Mouse (Mus musculus) spleen, adult 2 months (tissue): ENCODE data around the gene Il1f6. TPM values are rescaled to one million over a fixed set of nuclear protein-coding genes. Genes with fewer than 3 reads are reported as not detected.

ENCODE experiments used
- DNase-seq, 2 experiments: peaks; one replicate each; pipeline versions ENCODE4 v3.0.0 to v3.0.0-alpha.2; 2012 to 2021; ENCODE audit warnings: low spot score in 2 of 2, low read depth in 1 of 2
- H3K27ac ChIP-seq: fragments of 200-500 bp; 2 replicates; pipeline ENCODE4 v1.5.1; 2012; ENCODE audit warnings: low read length, inconsistent platforms; ENCODE audit not compliant: insufficient read depth
- H3K27me3 ChIP-seq: fragments of 200-500 bp; 2 replicates; pipeline ENCODE4 v1.6.1; 2012; ENCODE audit warnings: mild to moderate bottlenecking, moderate library complexity, low read length, inconsistent platforms; ENCODE audit not compliant: control insufficient read depth, insufficient read depth
- H3K36me3 ChIP-seq: fragments of 200-500 bp; 2 replicates; pipeline ENCODE4 v1.6.1; 2012; ENCODE audit warnings: mild to moderate bottlenecking, low read length, inconsistent platforms; ENCODE audit not compliant: control insufficient read depth, insufficient read depth
- H3K4me1 ChIP-seq: fragments of 200-500 bp; 2 replicates; pipeline ENCODE4 v1.6.1; 2011; ENCODE audit warnings: inconsistent platforms; ENCODE audit not compliant: control insufficient read depth, insufficient read depth, insufficient read length
- H3K4me3 ChIP-seq: fragments of 200-500 bp; 2 replicates; pipeline ENCODE4 v1.5.1; 2011; ENCODE audit warnings: mild to moderate bottlenecking, inconsistent platforms; ENCODE audit not compliant: insufficient read depth, insufficient read length; ENCODE audit errors: extremely low read depth
- CTCF ChIP-seq: fragments of 200-500 bp; IDR thresholded peaks from 2 replicates; pipeline ENCODE4 v1.5.1; 2011; ENCODE audit warnings: mild to moderate bottlenecking, inconsistent platforms; ENCODE audit not compliant: insufficient read depth, insufficient read length, insufficient replicate concordance; ENCODE audit errors: extremely low read depth
- POLR2A ChIP-seq: fragments of 200-500 bp; IDR thresholded peaks from 2 replicates; pipeline ENCODE4 v1.6.1; 2011; ENCODE audit warnings: low read depth, low read length, inconsistent platforms
- WGBS: fragments of 180-500 bp; shearing (Covaris S2); methylation state at CpG from one replicate; pipeline ENCODE4 v1.1.7; 2018; 5-methylcytosine and 5-hydroxymethylcytosine counted together
- polyA plus RNA-seq: library from polyadenylated mRNA; depleted of rRNA; stranded (reverse); fragments of >200 nt; gene quantifications from 2 replicates; pipeline ENCODE4 v1.2.3, GENCODE M21; 2012; rRNA removed

Il1f6 gene
- polyA plus RNA-seq, 1 experiment: not detected

GRCm38 (mm10) chr2:24227191-24227590 is 12.0 kb downstream of the Il1f6 start:
- H3K36me3 ChIP-seq: no peaks in the 10 kb centered on the region
- 81% methylated on average over 2 of the region's 2 CpGs for WGBS
- H3K27me3 ChIP-seq: no peaks in the 10 kb centered on the region; the same call in 1 of the 2 replicates
- no peaks in the 10 kb centered on the region for H3K4me1 ChIP-seq
- DNase-seq: no peak
- H3K4me3 ChIP-seq: no peak overlapping the region
- TF ChIP-seq CTCF (no peak), POLR2A (no peak)
- H3K27ac ChIP-seq: no peak overlapping the region

GRCm38 (mm10) chr2:24267503-24267902 is 52.3 kb downstream of the Il1f6 start:
- 83% methylated on average over 1 of the region's 1 CpGs for WGBS
- no peak overlapping the region for H3K4me3 ChIP-seq
- H3K36me3 ChIP-seq: no peaks in the 10 kb centered on the region
- no peak overlapping the region for H3K27ac ChIP-seq
- no peaks in the 10 kb centered on the region for H3K27me3 ChIP-seq
- H3K4me1 ChIP-seq: no peaks in the 10 kb centered on the region
- TF ChIP-seq POLR2A (no peak), CTCF (no peak)
- no peak for DNase-seq

GRCm38 (mm10) chr2:24273619-24274018 is 58.4 kb downstream of the Il1f6 start:
- Histone ChIP-seq H3K4me3 (no peak overlapping the region), H3K4me1 (no peaks in the 10 kb centered on the region), H3K36me3 (no peaks in the 10 kb centered on the region), H3K27ac (no peak overlapping the region), H3K27me3 (no peaks in the 10 kb centered on the region)
- TF ChIP-seq CTCF (no peak), POLR2A (no peak)
- DNase-seq: no peak
- 87% methylated on average over 2 of the region's 2 CpGs for WGBS

GRCm38 (mm10) chr2:24275146-24275545 is 59.9 kb downstream of the Il1f6 start:
- no peak for TF ChIP-seq POLR2A
- no peak for TF ChIP-seq CTCF
- WGBS: 52% methylated on average over 1 of the region's 1 CpGs
- H3K27ac ChIP-seq: no peak overlapping the region

More at GRCm38 (mm10) chr2:24275146-24275545, 59.9 kb downstream of the Il1f6 start:
- Histone ChIP-seq H3K27me3 (no peaks in the 10 kb centered on the region), H3K36me3 (no peaks in the 10 kb centered on the region), H3K4me1 (no peaks in the 10 kb centered on the region), H3K4me3 (no peak overlapping the region)
- DNase-seq: no peak

Other genes with a start within 250 kb of the Il1f6 start
- 0.12 and 0.19 TPM in 2 replicates for gene Hnmt, start 166.0 kb upstream of the Il1f6 start, polyA plus RNA-seq
- gene Tbpl2, start 118.8 kb upstream of the Il1f6 start, polyA plus RNA-seq: not detected in 2 replicates
- not detected in 2 replicates for gene Il1f8, start 62.3 kb upstream of the Il1f6 start, polyA plus RNA-seq
- gene Il1f9, start 28.9 kb upstream of the Il1f6 start, polyA plus RNA-seq: 0.27 and 0.28 TPM in 2 replicates
- not detected in 2 replicates for gene Il1f5, start 61.5 kb downstream of the Il1f6 start, polyA plus RNA-seq
- gene Il1f10, start 75.8 kb downstream of the Il1f6 start, polyA plus RNA-seq: not detected in 2 replicates
- 2.0 and 2.2 TPM in 2 replicates for gene Il1rn, start 121.4 kb downstream of the Il1f6 start, polyA plus RNA-seq
- gene Psd4, start 152.2 kb downstream of the Il1f6 start, polyA plus RNA-seq: 40.1 and 41.1 TPM in 2 replicates